Mouse (Mus musculus): ENCODE results near the gene Mrm3.

Mrm3 gene

DNA sequence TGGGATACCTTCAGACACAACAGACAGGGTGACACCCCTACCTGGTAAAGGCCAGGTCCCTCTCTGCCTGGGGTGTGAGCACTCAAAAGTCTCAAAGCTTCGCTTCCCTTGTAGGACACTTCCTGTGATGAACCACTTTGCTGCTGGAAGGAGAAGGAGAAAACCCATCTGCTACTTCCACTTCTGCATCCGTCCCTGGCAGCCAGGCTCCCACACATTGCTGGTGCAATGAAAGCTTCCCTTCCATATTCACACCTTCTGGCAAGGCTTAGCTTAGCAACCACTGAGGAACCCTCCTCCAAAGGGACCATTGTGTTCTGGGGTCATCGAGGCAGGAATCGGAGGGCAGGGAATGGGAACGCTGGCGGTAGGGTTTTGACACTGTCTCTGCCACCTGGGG, 45.1 kb downstream of the Mrm3 start:
- Histone ChIP-seq H3K36me3 (ENCODE audit: insufficient read depth, low read length) (peaks cover 6% of the 10 kb centered on the region; the same call in 1 of the 2 replicates), H3K4me1 (replicated peaks; ENCODE audit: low read depth, low read length) (peaks cover 97% of the 10 kb centered on the region), H3K27me3 (ENCODE audit: insufficient read depth, low read length) (peaks cover 30% of the 10 kb centered on the region), H3K9me3 (ENCODE audit: low read length) (no peaks in the 10 kb centered on the region), H3K4me3 (replicated peaks; ENCODE audit: low read length) (no peak overlapping the region)
- TF ChIP-seq POU5F1 (IDR thresholded peaks at IDR 0.05; ENCODE audit: borderline replicate concordance, low read length): no peak
- no peak for TF ChIP-seq NANOG (IDR thresholded peaks at IDR 0.05; ENCODE audit: borderline replicate concordance, low read length)
- TF ChIP-seq CTCF (conservative IDR thresholded peaks at IDR 0.05; ENCODE audit: low read length): no peak

DNA sequence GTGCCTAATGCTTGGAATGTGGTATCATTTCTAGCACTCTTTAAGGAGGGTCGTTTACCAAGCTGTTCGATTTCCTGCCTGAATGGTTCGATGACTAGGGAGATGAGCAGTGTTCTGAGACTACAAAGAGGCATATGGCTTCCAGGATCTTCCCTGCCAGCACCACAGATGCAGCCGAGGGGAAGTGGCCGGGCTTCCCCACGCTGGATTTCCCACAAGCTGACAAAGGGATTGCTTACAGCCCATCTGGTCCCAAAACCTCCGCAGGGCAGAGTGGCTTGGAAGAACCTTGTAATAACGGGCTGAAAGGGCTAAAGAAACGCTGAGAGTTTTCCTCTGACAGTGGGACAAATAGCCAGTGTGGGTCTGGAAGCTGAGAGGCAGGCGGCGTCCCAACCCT, 46.9 kb downstream of the Mrm3 start:
- TF ChIP-seq NANOG (IDR thresholded peaks at IDR 0.05; ENCODE audit: borderline replicate concordance, low read length): no peak
- Histone ChIP-seq H3K36me3 (ENCODE audit: insufficient read depth, low read length) (no peaks in the 10 kb centered on the region), H3K9me3 (ENCODE audit: low read length) (no peaks in the 10 kb centered on the region)

GRCm38 (mm10) chr11:76291960-76292359, 48.4 kb downstream of the Mrm3 start:
- Histone ChIP-seq H3K9me3 (ENCODE audit: low read length) (no peaks in the 10 kb centered on the region), H3K4me1 (replicated peaks; ENCODE audit: low read depth, low read length) (peaks cover 95% of the 10 kb centered on the region), H3K27me3 (ENCODE audit: insufficient read depth, low read length) (peaks cover 45% of the 10 kb centered on the region), H3K4me3 (replicated peaks; ENCODE audit: low read length) (peak overlapping the region; percentile 35), H3K36me3 (ENCODE audit: insufficient read depth, low read length) (no peaks in the 10 kb centered on the region)
- no peak for TF ChIP-seq POU5F1 (IDR thresholded peaks at IDR 0.05; ENCODE audit: borderline replicate concordance, low read length)
- no peak for TF ChIP-seq NANOG (IDR thresholded peaks at IDR 0.05; ENCODE audit: borderline replicate concordance, low read length)
- TF ChIP-seq CTCF (conservative IDR thresholded peaks at IDR 0.05; ENCODE audit: low read length): no peak

More for the DNA sequence above, 46.9 kb downstream of the Mrm3 start:
- Histone ChIP-seq H3K27me3 (ENCODE audit: insufficient read depth, low read length) (peaks cover 36% of the 10 kb centered on the region), H3K4me3 (replicated peaks; ENCODE audit: low read length) (no peak overlapping the region; the same call in 1 of the 2 replicates), H3K4me1 (replicated peaks; ENCODE audit: low read depth, low read length) (peaks cover 97% of the 10 kb centered on the region)

- TF ChIP-seq CTCF (conservative IDR thresholded peaks at IDR 0.05; ENCODE audit: low read length) (no peak), NANOG (IDR thresholded peaks at IDR 0.05; ENCODE audit: borderline replicate concordance, low read length) (no peak), POU5F1 (IDR thresholded peaks at IDR 0.05; ENCODE audit: borderline replicate concordance, low read length) (no peak)
- Histone ChIP-seq H3K27me3 (ENCODE audit: insufficient read depth, low read length) (peaks cover 50% of the 10 kb centered on the region), H3K4me1 (replicated peaks; ENCODE audit: low read depth, low read length) (peaks cover 95% of the 10 kb centered on the region), H3K9me3 (ENCODE audit: low read length) (no peaks in the 10 kb centered on the region), H3K36me3 (ENCODE audit: insufficient read depth, low read length) (no peaks in the 10 kb centered on the region), H3K4me3 (replicated peaks; ENCODE audit: low read length) (peak overlapping the region; percentile 35)
These were observed 48.9 kb downstream of the Mrm3 start for GRCm38 (mm10) chr11:76292398-76292797.

GRCm38 (mm10) chr11:76292831-76293230, 49.3 kb downstream of the Mrm3 start:
- Histone ChIP-seq H3K4me1 (replicated peaks; ENCODE audit: low read depth, low read length) (peaks cover 93% of the 10 kb centered on the region), H3K36me3 (ENCODE audit: insufficient read depth, low read length) (no peaks in the 10 kb centered on the region), H3K27me3 (ENCODE audit: insufficient read depth, low read length) (peaks cover 54% of the 10 kb centered on the region), H3K9me3 (ENCODE audit: low read length) (no peaks in the 10 kb centered on the region), H3K4me3 (replicated peaks; ENCODE audit: low read length) (peak overlapping the region; percentile 35)
- no peak for TF ChIP-seq CTCF (conservative IDR thresholded peaks at IDR 0.05; ENCODE audit: low read length)
- no peak for TF ChIP-seq NANOG (IDR thresholded peaks at IDR 0.05; ENCODE audit: borderline replicate concordance, low read length)
- no peak for TF ChIP-seq POU5F1 (IDR thresholded peaks at IDR 0.05; ENCODE audit: borderline replicate concordance, low read length)

DNA sequence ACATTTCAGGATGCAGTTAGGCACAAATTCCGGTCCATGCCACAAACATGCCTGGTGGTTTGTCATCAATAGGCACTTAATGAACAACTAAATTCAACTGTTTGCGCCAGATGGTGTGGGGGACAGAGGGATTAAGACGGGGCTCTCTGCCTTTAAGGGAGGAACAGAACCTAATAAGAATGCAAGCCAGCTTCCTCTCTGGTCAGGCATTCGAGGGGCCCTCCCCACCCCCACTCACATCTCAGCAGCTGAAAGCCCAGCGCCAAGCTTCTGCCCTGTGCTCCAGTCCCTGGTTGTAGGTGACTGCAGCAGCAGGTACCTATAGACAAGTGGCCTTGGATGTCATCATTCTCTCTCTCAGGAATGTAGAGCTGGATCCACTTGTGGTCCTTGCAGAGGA, 50.6 kb downstream of the Mrm3 start:
- no peak for TF ChIP-seq POU5F1 (IDR thresholded peaks at IDR 0.05; ENCODE audit: borderline replicate concordance, low read length)
- TF ChIP-seq NANOG (IDR thresholded peaks at IDR 0.05; ENCODE audit: borderline replicate concordance, low read length): no peak
- TF ChIP-seq CTCF (conservative IDR thresholded peaks at IDR 0.05; ENCODE audit: low read length): no peak
- H3K9me3 ChIP-seq (ENCODE audit: low read length): no peaks in the 10 kb centered on the region
- H3K4me1 ChIP-seq (replicated peaks; ENCODE audit: low read depth, low read length): peaks cover 91% of the 10 kb centered on the region
- peaks cover 61% of the 10 kb centered on the region for H3K27me3 ChIP-seq (ENCODE audit: insufficient read depth, low read length)
- H3K36me3 ChIP-seq (ENCODE audit: insufficient read depth, low read length): no peaks in the 10 kb centered on the region
- peak overlapping the region; percentile 46 for H3K4me3 ChIP-seq (replicated peaks; ENCODE audit: low read length)

- peaks cover 62% of the 10 kb centered on the region for H3K27me3 ChIP-seq (ENCODE audit: insufficient read depth, low read length)
- no peaks in the 10 kb centered on the region for H3K9me3 ChIP-seq (ENCODE audit: low read length)
- TF ChIP-seq POU5F1 (IDR thresholded peaks at IDR 0.05; ENCODE audit: borderline replicate concordance, low read length) (no peak), NANOG (IDR thresholded peaks at IDR 0.05; ENCODE audit: borderline replicate concordance, low read length) (no peak), CTCF (conservative IDR thresholded peaks at IDR 0.05; ENCODE audit: low read length) (no peak)
- peak overlapping the region; percentile 46; the same call in 1 of the 2 replicates for H3K4me3 ChIP-seq (replicated peaks; ENCODE audit: low read length)
- H3K4me1 ChIP-seq (replicated peaks; ENCODE audit: low read depth, low read length): peaks cover 90% of the 10 kb centered on the region
- H3K36me3 ChIP-seq (ENCODE audit: insufficient read depth, low read length): no peaks in the 10 kb centered on the region
These were observed 51.3 kb downstream of the Mrm3 start for GRCm38 (mm10) chr11:76294836-76295235.

DNA sequence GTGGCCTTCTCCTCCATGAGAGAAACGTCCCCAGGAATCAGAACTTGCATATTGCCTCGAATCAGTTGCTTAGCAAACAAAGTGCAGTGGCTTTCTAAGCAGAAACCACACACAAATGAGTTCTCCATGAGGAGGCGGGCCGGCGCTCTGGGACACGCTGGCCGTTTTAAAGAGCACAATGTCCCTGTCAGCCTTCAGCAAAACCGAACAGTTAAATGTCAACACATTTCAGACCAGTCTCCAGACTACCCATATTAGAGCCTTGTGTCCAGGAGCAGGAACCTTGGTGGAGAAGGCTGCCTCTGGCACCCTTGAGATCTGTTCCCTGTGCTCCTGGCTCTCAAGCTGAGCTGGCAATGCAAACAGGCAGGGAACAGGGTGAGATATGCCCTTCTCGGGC, 53.7 kb downstream of the Mrm3 start:
- no peaks in the 10 kb centered on the region for H3K9me3 ChIP-seq (ENCODE audit: low read length)
- H3K27me3 ChIP-seq (ENCODE audit: insufficient read depth, low read length): peaks cover 74% of the 10 kb centered on the region
- H3K4me3 ChIP-seq (replicated peaks; ENCODE audit: low read length): no peak overlapping the region
- TF ChIP-seq NANOG (IDR thresholded peaks at IDR 0.05; ENCODE audit: borderline replicate concordance, low read length): no peak
- TF ChIP-seq POU5F1 (IDR thresholded peaks at IDR 0.05; ENCODE audit: borderline replicate concordance, low read length): no peak
- no peak for TF ChIP-seq CTCF (conservative IDR thresholded peaks at IDR 0.05; ENCODE audit: low read length)
- no peaks in the 10 kb centered on the region for H3K36me3 ChIP-seq (ENCODE audit: insufficient read depth, low read length)
- H3K4me1 ChIP-seq (replicated peaks; ENCODE audit: low read depth, low read length): peaks cover 79% of the 10 kb centered on the region

- Histone ChIP-seq H3K4me1 (replicated peaks; ENCODE audit: low read depth, low read length) (peaks cover 76% of the 10 kb centered on the region), H3K9me3 (ENCODE audit: low read length) (no peaks in the 10 kb centered on the region), H3K4me3 (replicated peaks; ENCODE audit: low read length) (no peak overlapping the region), H3K36me3 (ENCODE audit: insufficient read depth, low read length) (no peaks in the 10 kb centered on the region), H3K27me3 (ENCODE audit: insufficient read depth, low read length) (peaks cover 76% of the 10 kb centered on the region)
- TF ChIP-seq CTCF (conservative IDR thresholded peaks at IDR 0.05; ENCODE audit: low read length) (peak; percentile 25), NANOG (IDR thresholded peaks at IDR 0.05; ENCODE audit: borderline replicate concordance, low read length) (no peak), POU5F1 (IDR thresholded peaks at IDR 0.05; ENCODE audit: borderline replicate concordance, low read length) (no peak)
These were observed 55.0 kb downstream of the Mrm3 start for GRCm38 (mm10) chr11:76298457-76299000.
